Mouse (Mus musculus) heart, adult 18-20 months (tissue): ENCODE measurements around the gene Lrrn2. TPM values are rescaled to one million over a fixed set of nuclear protein-coding genes. Genes with fewer than 3 reads are reported as not detected.

Experiments
- DNase-seq, 2 experiments: peaks; one replicate each; pipeline ENCODE4 v3.0.0; 2021 to 2022; ENCODE audit warnings: mixed read lengths in 1 of 2
- long read RNA-seq, 2 experiments: library from polyadenylated mRNA; stranded (forward); transcript quantifications; one replicate each; pipeline ENCODE4 v2.0.0; 2021
- total RNA-seq, 2 experiments: library from RNA; stranded (reverse); gene quantifications; 2 replicates each; pipeline ENCODE4 v1.2.3; 2021

Gene Lrrn2
- 1 to 10 TPM; 3.8 to 4.2 TPM for total RNA-seq
- long read RNA-seq, experiment 1, partial matches to known transcripts, result 0 of 3 reads
- long read RNA-seq, experiment 1, other reads (novel, unspliced or antisense), result 1 of 3 reads
- long read RNA-seq, experiment 2, partial matches to known transcripts, result 0 of 1 reads
- long read RNA-seq, experiment 2, other reads (novel, unspliced or antisense), result 0 of 1 reads

- DNase-seq, result peak; percentile 32 to 50
Measured at GRCm38 (mm10) chr1:132880161-132881005, at the start of gene Lrrn2. Lrrn2 (plus strand) TSS chr1:132880273.

GRCm38 (mm10) chr1:132831963-132832362, 48.1 kb upstream of the Lrrn2 start:
- no peak for DNase-seq

DNA sequence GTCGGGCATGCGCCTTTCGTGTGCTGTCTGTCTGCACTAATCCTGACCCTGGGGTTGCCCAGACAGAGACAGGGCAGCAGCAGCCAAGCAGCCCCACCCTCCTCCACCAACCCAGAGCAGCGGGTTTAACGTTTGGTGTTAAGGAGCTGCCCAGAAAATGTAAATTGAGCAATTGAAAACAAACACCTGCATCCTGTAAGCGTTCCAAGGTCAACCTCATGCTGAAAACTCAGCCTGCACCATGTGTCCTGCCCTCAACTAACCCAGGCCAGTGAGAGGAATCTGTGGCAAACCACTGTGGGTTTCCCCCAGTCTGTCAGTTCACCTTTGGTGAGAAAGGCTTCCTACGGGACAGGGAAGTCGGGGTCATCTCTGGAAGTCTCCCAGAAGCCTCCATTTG, 46.0 kb upstream of the Lrrn2 start:
- DNase-seq, result no peak

- DNase-seq, result no peak
Measured at GRCm38 (mm10) chr1:132836895-132837294, 43.2 kb upstream of the Lrrn2 start.

DNA sequence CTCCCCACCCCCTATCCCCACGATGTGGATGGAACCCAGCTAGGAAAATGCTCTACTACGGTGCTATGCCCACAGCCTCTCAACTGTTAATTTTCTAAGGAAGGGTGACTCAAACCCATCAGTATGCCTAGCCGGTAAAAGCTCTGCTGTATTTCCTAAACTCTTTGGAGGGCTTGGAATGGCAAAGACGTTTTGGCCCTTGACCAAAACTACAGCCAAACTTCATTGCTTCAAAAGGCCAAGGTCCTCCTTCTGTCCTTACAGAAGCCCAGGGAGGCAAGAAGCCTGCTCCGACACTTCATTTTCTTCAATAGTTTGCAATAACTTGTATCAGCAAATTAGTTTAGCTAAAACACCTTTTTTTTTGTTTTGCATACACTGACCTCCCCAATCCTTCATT, 42.4 kb upstream of the Lrrn2 start:
- no peak for DNase-seq

DNA sequence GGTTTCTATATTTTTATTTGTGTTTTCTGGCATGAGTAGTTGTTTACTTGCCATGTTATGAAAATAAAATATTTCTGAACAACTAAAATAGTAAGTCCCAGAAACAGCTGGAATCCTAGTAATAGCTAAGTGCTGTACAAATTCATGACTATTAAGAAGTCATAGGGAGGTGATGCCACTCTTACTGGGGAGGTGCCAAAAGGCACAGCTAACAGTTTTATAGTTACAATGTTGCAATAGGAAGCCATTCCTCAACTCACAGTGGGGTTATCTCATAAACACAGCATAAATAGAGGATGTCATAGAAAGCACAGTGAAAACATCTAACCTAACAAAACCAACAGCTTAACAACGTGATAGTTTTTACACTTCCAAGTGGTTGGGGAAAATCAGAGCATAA, 41.7 kb upstream of the Lrrn2 start:
- DNase-seq, result no peak

DNA sequence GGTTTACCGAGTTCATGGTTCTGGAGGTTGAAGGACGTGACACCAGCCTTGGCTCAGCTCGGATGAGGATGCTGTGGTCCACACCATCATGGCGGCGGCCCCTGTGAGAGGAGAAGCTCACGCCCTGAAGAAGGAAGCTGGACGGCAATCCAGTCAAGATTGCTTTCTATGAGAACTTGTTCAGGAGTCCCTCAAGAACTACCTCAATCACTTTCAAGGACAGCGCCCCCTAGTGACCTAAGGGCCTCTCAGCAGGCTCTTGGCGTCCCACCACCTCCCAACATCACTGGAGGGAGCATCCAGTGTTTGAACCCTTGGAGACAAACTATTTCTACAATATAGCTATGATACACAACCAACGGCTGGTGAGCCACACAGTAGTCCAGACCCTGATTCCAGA, 36.5 kb upstream of the Lrrn2 start:
- DNase-seq, result no peak

DNA sequence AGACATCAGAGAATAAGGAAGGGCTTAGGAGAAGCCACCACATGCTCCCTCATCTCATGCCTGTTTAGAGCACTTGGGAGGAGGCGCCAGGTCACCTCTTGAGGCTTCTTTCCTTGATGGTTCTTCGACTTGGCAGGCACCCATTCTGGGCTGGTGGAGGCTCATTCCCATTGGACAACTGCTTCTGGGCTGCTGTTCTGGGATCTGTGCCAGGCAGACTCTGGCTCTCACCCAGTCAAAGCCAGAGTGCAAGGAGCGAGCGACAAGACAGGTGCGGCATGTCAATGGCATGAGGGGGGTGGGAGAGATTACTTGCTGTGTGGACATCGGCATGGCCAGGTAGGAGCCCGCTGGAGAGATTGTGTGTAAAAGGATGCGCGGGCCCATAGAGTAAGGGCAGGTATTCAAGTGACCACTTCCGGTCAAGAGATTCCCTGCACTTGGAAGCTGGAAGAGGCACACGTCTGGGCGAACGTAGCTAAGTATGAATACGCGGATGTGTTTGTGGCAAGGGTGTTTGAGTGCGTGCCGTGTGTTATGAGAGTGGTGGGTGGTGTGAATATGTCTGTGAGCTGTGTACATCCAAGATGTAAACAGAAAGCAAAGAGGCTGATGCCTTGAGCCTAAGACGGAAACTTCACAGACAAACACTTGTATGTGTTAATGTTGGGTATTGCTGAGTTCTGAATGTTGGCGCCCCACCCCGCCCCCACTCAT, 35.8 kb upstream of the Lrrn2 start:
- peak; percentile 76 to 77 for DNase-seq

DNA sequence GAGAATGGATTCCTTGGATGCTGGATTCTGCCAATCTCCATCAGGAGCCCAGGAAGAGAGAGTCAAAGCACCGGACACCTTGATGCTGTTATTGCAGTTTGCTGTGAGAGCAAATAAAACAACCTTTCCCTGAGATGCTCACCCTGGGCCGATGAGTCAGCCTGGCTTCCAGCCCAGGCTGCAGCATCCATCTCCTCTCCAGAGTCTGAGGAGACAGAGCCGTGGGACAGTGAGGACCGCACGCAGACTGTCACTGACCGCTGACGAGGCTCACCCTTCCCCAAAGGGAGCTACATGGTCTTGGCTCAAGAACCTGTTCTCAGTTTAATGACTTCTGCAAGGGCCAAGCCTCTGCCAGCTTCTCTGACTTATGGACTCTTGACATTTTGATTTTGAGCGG, 34.3 kb upstream of the Lrrn2 start:
- no peak for DNase-seq

- no peak for DNase-seq
Measured at GRCm38 (mm10) chr1:132850809-132851208, 29.3 kb upstream of the Lrrn2 start.

GRCm38 (mm10) chr1:132851296-132851695, 28.8 kb upstream of the Lrrn2 start:
- DNase-seq, result no peak

- peak; percentile 42 to 49 for DNase-seq
Measured at GRCm38 (mm10) chr1:132851771-132852170, 28.3 kb upstream of the Lrrn2 start.

- DNase-seq, result peak; percentile 42 to 65
Measured at GRCm38 (mm10) chr1:132853312-132853711, 26.8 kb upstream of the Lrrn2 start.

- DNase-seq, result no peak
Measured at GRCm38 (mm10) chr1:132858516-132859383, 21.3 kb upstream of the Lrrn2 start.

GRCm38 (mm10) chr1:132864220-132864619, 15.9 kb upstream of the Lrrn2 start:
- DNase-seq, result peak in 1 of 2 experiments; percentile 18

- DNase-seq, result no peak
Measured at GRCm38 (mm10) chr1:132865585-132865984, 14.5 kb upstream of the Lrrn2 start.

GRCm38 (mm10) chr1:132870327-132870726, 9.7 kb upstream of the Lrrn2 start:
- no peak for DNase-seq

GRCm38 (mm10) chr1:132878951-132879610, 992 bp upstream of the Lrrn2 start:
- DNase-seq, result no peak

GRCm38 (mm10) chr1:132879801-132880160, 292 bp upstream of the Lrrn2 start:
- no peak for DNase-seq

DNA sequence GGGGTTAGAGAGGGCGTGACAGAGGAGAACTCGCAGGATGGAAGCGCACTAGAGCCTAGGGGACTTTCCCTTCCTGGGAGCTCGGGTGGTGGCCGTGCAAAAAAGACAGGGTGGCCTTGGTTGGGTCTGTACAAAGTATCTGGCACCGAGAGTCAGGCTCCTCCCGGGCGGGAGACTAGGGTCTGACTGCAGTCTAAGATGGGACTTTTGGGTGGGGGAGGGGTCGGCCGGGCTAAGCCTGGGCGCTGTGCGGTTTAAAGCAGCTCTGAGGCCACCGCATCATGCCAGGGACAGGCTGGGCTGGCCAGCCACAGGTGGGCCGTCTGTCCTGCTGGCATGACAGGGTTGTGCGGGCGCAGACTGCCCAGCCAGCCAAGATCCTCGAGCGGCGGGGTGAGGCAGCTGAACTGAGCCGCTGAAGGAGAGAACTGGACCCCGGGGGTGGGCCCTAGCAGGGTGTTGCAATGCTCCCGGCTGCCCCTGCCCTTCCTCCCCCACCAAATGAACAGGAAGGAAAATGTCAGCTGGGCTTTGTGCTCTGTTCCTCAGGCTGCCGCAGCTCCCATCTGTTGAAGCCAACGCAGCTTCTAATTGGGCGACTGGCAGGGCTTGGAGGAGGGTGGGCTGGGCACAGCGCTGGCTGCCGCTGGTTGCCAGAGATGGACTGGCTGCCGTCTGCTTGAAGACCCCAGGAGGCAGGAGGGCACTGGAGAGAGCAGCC, 1.1 kb downstream of the Lrrn2 start:
- DNase-seq, result peak; percentile 39 to 41

GRCm38 (mm10) chr1:132881836-132882235, 1.8 kb downstream of the Lrrn2 start:
- no peak for DNase-seq
